Mouse (Mus musculus) ES-CJ7 (cell line): ENCODE data around the gene Ankrd50.

ENCODE experiments used
- DNase-seq: peaks from one replicate; pipeline ENCODE4 v3.0.0; 2011; ENCODE audit warnings: low read depth, low spot score

The Ankrd50 gene

GRCm38 (mm10) chr3:38484191-38485106 is at the start of gene Ankrd50:
Ankrd50 (minus strand) TSS chr3:38484844.
- peak; percentile 97 for DNase-seq

GRCm38 (mm10) chr3:38534245-38534644 is 49.6 kb upstream of the Ankrd50 start:
- no peak for DNase-seq

- DNase-seq = no peak
Measured at GRCm38 (mm10) chr3:38520426-38520825, 35.8 kb upstream of the Ankrd50 start.

GRCm38 (mm10) chr3:38519971-38520370 is 35.3 kb upstream of the Ankrd50 start:
- DNase-seq = peak; percentile 39

- no peak for DNase-seq
Measured at GRCm38 (mm10) chr3:38503606-38504005, 19.0 kb upstream of the Ankrd50 start.

GRCm38 (mm10) chr3:38502156-38502555 is 17.5 kb upstream of the Ankrd50 start:
- no peak for DNase-seq

- no peak for DNase-seq
Measured at GRCm38 (mm10) chr3:38501739-38502138, 17.1 kb upstream of the Ankrd50 start.

GRCm38 (mm10) chr3:38501316-38501715 is 16.7 kb upstream of the Ankrd50 start:
- DNase-seq = no peak

GRCm38 (mm10) chr3:38498561-38498960 is 13.9 kb upstream of the Ankrd50 start:
- no peak for DNase-seq

GRCm38 (mm10) chr3:38496795-38497385 is 12.2 kb upstream of the Ankrd50 start:
- no peak for DNase-seq

- DNase-seq = no peak
Measured at GRCm38 (mm10) chr3:38491702-38492101, 7.1 kb upstream of the Ankrd50 start.

GRCm38 (mm10) chr3:38491236-38491635 is 6.6 kb upstream of the Ankrd50 start:
- DNase-seq = no peak

GRCm38 (mm10) chr3:38490720-38491119 is 6.1 kb upstream of the Ankrd50 start:
- DNase-seq = no peak

- no peak for DNase-seq
Measured at GRCm38 (mm10) chr3:38485107-38485545, 482 bp upstream of the Ankrd50 start.

GRCm38 (mm10) chr3:38483551-38483950 is 1.1 kb downstream of the Ankrd50 start:
- DNase-seq = no peak

GRCm38 (mm10) chr3:38482749-38483148 is 1.9 kb downstream of the Ankrd50 start:
- DNase-seq = no peak

- DNase-seq = no peak
Measured at GRCm38 (mm10) chr3:38481106-38481505, 3.5 kb downstream of the Ankrd50 start.

- no peak for DNase-seq
Measured at GRCm38 (mm10) chr3:38477936-38478335, 6.7 kb downstream of the Ankrd50 start.

- no peak for DNase-seq
Measured at GRCm38 (mm10) chr3:38475587-38475986, 9.1 kb downstream of the Ankrd50 start.

GRCm38 (mm10) chr3:38473138-38473537 is 11.5 kb downstream of the Ankrd50 start:
- no peak for DNase-seq

- DNase-seq = no peak
Measured at GRCm38 (mm10) chr3:38471516-38471915, 13.1 kb downstream of the Ankrd50 start.

GRCm38 (mm10) chr3:38468131-38468530 is 16.5 kb downstream of the Ankrd50 start:
- DNase-seq = no peak

- no peak for DNase-seq
Measured at GRCm38 (mm10) chr3:38466880-38467405, 17.7 kb downstream of the Ankrd50 start.
